Mouse (Mus musculus) right cerebral cortex, postnatal 14 days (tissue): ENCODE measurements around the gene V1ra8.
"Not testable (repeated sequence)": the region's sequence is repeated elsewhere in the genome, so short reads cannot be mapped to it uniquely, and the experiment has no call there.

Source experiments
- DNase-seq: peaks from one replicate; pipeline ENCODE4 v3.0.0; 2022

V1ra8 gene

GRCm38 (mm10) chr6:90202493-90202892 lies at the start of gene V1ra8:
V1ra8 (plus strand) TSS chr6:90202793.
- not testable (repeated sequence) for DNase-seq

GRCm38 (mm10) chr6:90160139-90160538 lies 42.5 kb upstream of the V1ra8 start:
- DNase-seq: no peak

- no peak for DNase-seq
Measured at GRCm38 (mm10) chr6:90174508-90174907, 28.1 kb upstream of the V1ra8 start, which contains the start of gene Vmn1r52. Vmn1r52 (plus strand) TSS chr6:90174808.

- DNase-seq: no peak
Measured at GRCm38 (mm10) chr6:90224338-90224737, 21.7 kb downstream of the V1ra8 start, which contains the start of gene Vmn1r53. Vmn1r53 (minus strand) TSS chr6:90224438.

- DNase-seq: not testable (repeated sequence)
Measured at GRCm38 (mm10) chr6:90232114-90232513, 29.5 kb downstream of the V1ra8 start.

GRCm38 (mm10) chr6:90232681-90233080 lies 30.1 kb downstream of the V1ra8 start:
- no peak for DNase-seq

- no peak for DNase-seq
Measured at GRCm38 (mm10) chr6:90244019-90244418, 41.4 kb downstream of the V1ra8 start.

GRCm38 (mm10) chr6:90246000-90246399 lies 43.4 kb downstream of the V1ra8 start, which contains the start of gene Vmn1r54:
Vmn1r54 (plus strand) TSS chr6:90246300.
- DNase-seq: no peak
